Mouse (Mus musculus): Measurements from ENCODE around the gene Dhx34. TPM values are rescaled to one million over a fixed set of nuclear protein-coding genes. Genes with fewer than 3 reads are reported as not detected.

Gene Dhx34
- polyA plus RNA-seq, 1 experiment from 2014 or later, result 13.8 TPM

GRCm38 (mm10) chr7:16240281-16240977 lies 18.6 kb upstream of the Dhx34 start:
- H3K27ac ChIP-seq (ENCODE audit: low read depth, low read length), result peak overlapping the region; percentile 86
- H3K27me3 ChIP-seq (replicated peaks; ENCODE audit: control insufficient read depth, insufficient read depth, low read length), result no peaks in the 10 kb centered on the region
- 39% methylated on average over 7 of the region's 7 CpGs for WGBS
- 0 out of 2 replicates have a peak, but pooled peaks cover 3% of the 10 kb centered on the region for H3K36me3 ChIP-seq (ENCODE audit: control insufficient read depth, insufficient read depth, low read length)
- H3K4me1 ChIP-seq (replicated peaks; ENCODE audit: control insufficient read depth, insufficient read depth, low read length), result peaks cover 37% of the 10 kb centered on the region
- ATAC-seq (replicated peaks; ENCODE audit: low FRiP score) (peak; percentile 92), DNase-seq (ENCODE audit: low spot score) (no peak)
- H3K4me2 ChIP-seq, result peak overlapping the region; percentile 62
- H3K9me3 ChIP-seq (ENCODE audit: control insufficient read depth, low read length), result no peaks in the 10 kb centered on the region
- peak overlapping the region; percentile 55; the same call in 1 of the 2 replicates for H3K9ac ChIP-seq (ENCODE audit: low read depth, low read length)
- peak overlapping the region; percentile 23 for H3K4me3 ChIP-seq (ENCODE audit: low read depth, low read length)

- Histone ChIP-seq H3K4me1 (replicated peaks; ENCODE audit: control insufficient read depth, insufficient read depth, low read length) (peaks cover 37% of the 10 kb centered on the region), H3K27me3 (replicated peaks; ENCODE audit: control insufficient read depth, insufficient read depth, low read length) (no peaks in the 10 kb centered on the region), H3K27ac (ENCODE audit: low read depth, low read length) (peak overlapping the region; percentile 86), H3K4me3 (ENCODE audit: low read depth, low read length) (peak overlapping the region; percentile 23), H3K9ac (ENCODE audit: low read depth, low read length) (peak overlapping the region; percentile 55), H3K36me3 (ENCODE audit: control insufficient read depth, insufficient read depth, low read length) (0 out of 2 replicates have a peak, but pooled peaks cover 3% of the 10 kb centered on the region), H3K4me2 (peak overlapping the region; percentile 62), H3K9me3 (ENCODE audit: control insufficient read depth, low read length) (no peaks in the 10 kb centered on the region)
- 52% methylated on average over 9 of the region's 9 CpGs for WGBS
- DNase-seq (ENCODE audit: low spot score) (no peak), ATAC-seq (replicated peaks; ENCODE audit: low FRiP score) (0 out of 2 replicates have a peak, but pooled peaks have one; percentile 8)
Observed at GRCm38 (mm10) chr7:16239554-16239997, 17.7 kb upstream of the Dhx34 start.

- Histone ChIP-seq H3K9ac (ENCODE audit: low read depth, low read length) (no peak overlapping the region), H3K27me3 (replicated peaks; ENCODE audit: control insufficient read depth, insufficient read depth, low read length) (no peaks in the 10 kb centered on the region), H3K27ac (ENCODE audit: low read depth, low read length) (no peak overlapping the region), H3K4me3 (ENCODE audit: low read depth, low read length) (no peak overlapping the region), H3K4me1 (replicated peaks; ENCODE audit: control insufficient read depth, insufficient read depth, low read length) (peaks cover 10% of the 10 kb centered on the region), H3K9me3 (ENCODE audit: control insufficient read depth, low read length) (no peaks in the 10 kb centered on the region; the same call in 1 of the 2 replicates), H3K4me2 (no peak overlapping the region), H3K36me3 (ENCODE audit: control insufficient read depth, insufficient read depth, low read length) (no peaks in the 10 kb centered on the region)
- DNase-seq (ENCODE audit: low spot score) (no peak), ATAC-seq (replicated peaks; ENCODE audit: low FRiP score) (0 out of 2 replicates have a peak, but pooled peaks have one; percentile 36)
- 38% methylated on average over 5 of the region's 5 CpGs for WGBS
Observed at GRCm38 (mm10) chr7:16229869-16230268, 8.0 kb upstream of the Dhx34 start.

GRCm38 (mm10) chr7:16213986-16214385 lies 7.9 kb downstream of the Dhx34 start:
- Histone ChIP-seq H3K36me3 (ENCODE audit: control insufficient read depth, insufficient read depth, low read length) (peaks cover 28% of the 10 kb centered on the region), H3K4me3 (ENCODE audit: low read depth, low read length) (no peak overlapping the region), H3K4me2 (no peak overlapping the region), H3K4me1 (replicated peaks; ENCODE audit: control insufficient read depth, insufficient read depth, low read length) (no peaks in the 10 kb centered on the region), H3K9me3 (ENCODE audit: control insufficient read depth, low read length) (no peaks in the 10 kb centered on the region), H3K9ac (ENCODE audit: low read depth, low read length) (no peak overlapping the region), H3K27me3 (replicated peaks; ENCODE audit: control insufficient read depth, insufficient read depth, low read length) (no peaks in the 10 kb centered on the region), H3K27ac (ENCODE audit: low read depth, low read length) (no peak overlapping the region)
- ATAC-seq (replicated peaks; ENCODE audit: low FRiP score) (no peak), DNase-seq (ENCODE audit: low spot score) (no peak)
- WGBS, result 94% methylated on average over 9 of the region's 9 CpGs

GRCm38 (mm10) chr7:16213196-16213595 lies 8.6 kb downstream of the Dhx34 start:
- H3K9me3 ChIP-seq (ENCODE audit: control insufficient read depth, low read length), result no peaks in the 10 kb centered on the region
- 86% methylated on average over 6 of the region's 6 CpGs for WGBS

GRCm38 (mm10) chr7:16210862-16211365 lies 10.9 kb downstream of the Dhx34 start:
- DNase-seq (ENCODE audit: low spot score) (no peak), ATAC-seq (replicated peaks; ENCODE audit: low FRiP score) (no peak)
- Histone ChIP-seq H3K4me2 (no peak overlapping the region), H3K4me3 (ENCODE audit: low read depth, low read length) (no peak overlapping the region), H3K27ac (ENCODE audit: low read depth, low read length) (no peak overlapping the region), H3K4me1 (replicated peaks; ENCODE audit: control insufficient read depth, insufficient read depth, low read length) (no peaks in the 10 kb centered on the region), H3K36me3 (ENCODE audit: control insufficient read depth, insufficient read depth, low read length) (peaks cover 25% of the 10 kb centered on the region), H3K27me3 (replicated peaks; ENCODE audit: control insufficient read depth, insufficient read depth, low read length) (no peaks in the 10 kb centered on the region), H3K9me3 (ENCODE audit: control insufficient read depth, low read length) (no peaks in the 10 kb centered on the region), H3K9ac (ENCODE audit: low read depth, low read length) (no peak overlapping the region)
- WGBS, result 74% methylated on average over 12 of the region's 12 CpGs

More at GRCm38 (mm10) chr7:16213196-16213595, 8.6 kb downstream of the Dhx34 start:
- ATAC-seq (replicated peaks; ENCODE audit: low FRiP score), result peak; percentile 40; the same call in 1 of the 2 replicates
- Histone ChIP-seq H3K9ac (ENCODE audit: low read depth, low read length) (no peak overlapping the region), H3K4me1 (replicated peaks; ENCODE audit: control insufficient read depth, insufficient read depth, low read length) (no peaks in the 10 kb centered on the region), H3K27me3 (replicated peaks; ENCODE audit: control insufficient read depth, insufficient read depth, low read length) (no peaks in the 10 kb centered on the region), H3K36me3 (ENCODE audit: control insufficient read depth, insufficient read depth, low read length) (peaks cover 27% of the 10 kb centered on the region), H3K4me3 (ENCODE audit: low read depth, low read length) (no peak overlapping the region), H3K4me2 (no peak overlapping the region), H3K27ac (ENCODE audit: low read depth, low read length) (no peak overlapping the region)
- DNase-seq (ENCODE audit: low spot score), result no peak

GRCm38 (mm10) chr7:16208781-16209665 lies 12.8 kb downstream of the Dhx34 start:
- ATAC-seq (replicated peaks; ENCODE audit: low FRiP score) (no peak), DNase-seq (ENCODE audit: low spot score) (no peak)
- 90% methylated on average over 21 of the region's 21 CpGs for WGBS
- H3K27me3 ChIP-seq (replicated peaks; ENCODE audit: control insufficient read depth, insufficient read depth, low read length), result no peaks in the 10 kb centered on the region
- peaks cover 21% of the 10 kb centered on the region; the same call in 1 of the 2 replicates for H3K36me3 ChIP-seq (ENCODE audit: control insufficient read depth, insufficient read depth, low read length)
- H3K9me3 ChIP-seq (ENCODE audit: control insufficient read depth, low read length), result no peaks in the 10 kb centered on the region
- no peak overlapping the region for H3K4me2 ChIP-seq
- H3K4me1 ChIP-seq (replicated peaks; ENCODE audit: control insufficient read depth, insufficient read depth, low read length), result no peaks in the 10 kb centered on the region
- H3K4me3 ChIP-seq (ENCODE audit: low read depth, low read length), result no peak overlapping the region
- H3K9ac ChIP-seq (ENCODE audit: low read depth, low read length), result no peak overlapping the region
- H3K27ac ChIP-seq (ENCODE audit: low read depth, low read length), result no peak overlapping the region

GRCm38 (mm10) chr7:16207496-16207895 lies 14.3 kb downstream of the Dhx34 start:
- H3K27me3 ChIP-seq (replicated peaks; ENCODE audit: control insufficient read depth, insufficient read depth, low read length), result no peaks in the 10 kb centered on the region
- H3K27ac ChIP-seq (ENCODE audit: low read depth, low read length), result no peak overlapping the region
- H3K4me1 ChIP-seq (replicated peaks; ENCODE audit: control insufficient read depth, insufficient read depth, low read length), result no peaks in the 10 kb centered on the region
- H3K9ac ChIP-seq (ENCODE audit: low read depth, low read length), result no peak overlapping the region
- no peak overlapping the region for H3K4me2 ChIP-seq
- no peaks in the 10 kb centered on the region for H3K9me3 ChIP-seq (ENCODE audit: control insufficient read depth, low read length)
- H3K36me3 ChIP-seq (ENCODE audit: control insufficient read depth, insufficient read depth, low read length), result peaks cover 22% of the 10 kb centered on the region
- DNase-seq (ENCODE audit: low spot score) (no peak), ATAC-seq (replicated peaks; ENCODE audit: low FRiP score) (no peak)
- WGBS, result 80% methylated on average over 10 of the region's 10 CpGs
- H3K4me3 ChIP-seq (ENCODE audit: low read depth, low read length), result no peak overlapping the region

Measured in liver, embryonic 11.5 days (tissue).